Mouse (Mus musculus): Measurements from ENCODE around the gene Map3k6. TPM values are rescaled to one million over a fixed set of nuclear protein-coding genes. Genes with fewer than 3 reads are reported as not detected.

Map3k6 gene
- polyA plus RNA-seq, 1 experiment from 2014 or later = 2.6 TPM

DNA sequence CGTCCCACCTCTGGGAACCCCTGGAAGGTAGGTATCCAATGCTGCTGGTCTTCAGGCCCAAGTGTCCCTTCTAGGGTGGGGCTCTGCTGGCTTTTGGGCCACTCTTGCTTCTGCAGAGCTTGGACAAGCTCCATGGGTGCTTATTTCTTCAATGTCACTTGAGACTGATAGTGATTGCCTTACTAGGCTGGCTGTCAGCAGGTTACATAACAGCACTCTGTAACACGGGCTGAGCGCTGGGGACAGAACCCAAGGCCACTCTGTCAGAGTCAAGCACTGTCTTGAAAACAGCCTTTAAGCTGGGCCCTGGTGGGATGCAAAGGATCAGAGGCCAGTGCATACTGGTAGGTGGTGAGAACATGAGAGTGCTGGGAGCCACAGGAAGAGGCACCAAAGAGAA is 24.7 kb downstream of the Map3k6 start:
- no peaks in the 10 kb centered on the region for H3K4me1 ChIP-seq (ENCODE audit: control insufficient read depth, insufficient read depth, low read length)
- no peak overlapping the region for H3K4me3 ChIP-seq (ENCODE audit: low read depth, low read length)
- no peak overlapping the region for H3K4me2 ChIP-seq (ENCODE audit: low read depth, low read length)
- WGBS = 91% methylated on average over 3 of the region's 3 CpGs
- H3K9ac ChIP-seq (replicated peaks; ENCODE audit: low read depth, low read length) = no peak overlapping the region
- H3K27ac ChIP-seq (ENCODE audit: low read depth, low read length) = no peak overlapping the region
- peaks cover 38% of the 10 kb centered on the region for H3K36me3 ChIP-seq (ENCODE audit: control insufficient read depth, insufficient read depth, low read length)
- no peak for ATAC-seq (ENCODE audit: low read depth)
- H3K27me3 ChIP-seq (ENCODE audit: control insufficient read depth, insufficient read depth, low read length) = no peaks in the 10 kb centered on the region
- H3K9me3 ChIP-seq (ENCODE audit: control insufficient read depth, low read length) = no peaks in the 10 kb centered on the region

DNA sequence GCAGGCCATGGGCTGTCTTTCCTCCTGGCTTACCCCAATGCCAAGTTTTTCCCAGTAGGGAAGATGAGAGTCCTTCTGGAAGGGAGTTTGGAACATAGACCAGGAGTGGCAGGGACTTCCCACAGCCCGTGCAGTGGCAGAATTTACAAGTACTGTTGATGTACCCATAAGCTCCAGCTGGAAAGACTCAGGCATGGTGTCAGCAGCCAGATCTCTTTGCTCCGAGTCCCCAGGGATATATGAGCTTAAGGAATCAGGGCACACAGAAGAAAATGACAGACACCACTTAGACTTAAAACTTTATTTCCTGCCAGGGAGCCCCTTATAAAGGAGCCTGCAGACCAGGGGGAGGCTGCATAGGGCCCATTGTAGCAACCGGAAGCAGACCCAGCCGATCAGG is 25.1 kb downstream of the Map3k6 start:
- Histone ChIP-seq H3K27ac (ENCODE audit: low read depth, low read length) (no peak overlapping the region), H3K4me2 (ENCODE audit: low read depth, low read length) (no peak overlapping the region), H3K4me1 (ENCODE audit: control insufficient read depth, insufficient read depth, low read length) (no peaks in the 10 kb centered on the region), H3K9ac (replicated peaks; ENCODE audit: low read depth, low read length) (no peak overlapping the region), H3K36me3 (ENCODE audit: control insufficient read depth, insufficient read depth, low read length) (peaks cover 38% of the 10 kb centered on the region), H3K9me3 (ENCODE audit: control insufficient read depth, low read length) (no peaks in the 10 kb centered on the region), H3K4me3 (ENCODE audit: low read depth, low read length) (no peak overlapping the region), H3K27me3 (ENCODE audit: control insufficient read depth, insufficient read depth, low read length) (no peaks in the 10 kb centered on the region)
- 96% methylated on average over 4 of the region's 4 CpGs for WGBS
- no peak for ATAC-seq (ENCODE audit: low read depth)

DNA sequence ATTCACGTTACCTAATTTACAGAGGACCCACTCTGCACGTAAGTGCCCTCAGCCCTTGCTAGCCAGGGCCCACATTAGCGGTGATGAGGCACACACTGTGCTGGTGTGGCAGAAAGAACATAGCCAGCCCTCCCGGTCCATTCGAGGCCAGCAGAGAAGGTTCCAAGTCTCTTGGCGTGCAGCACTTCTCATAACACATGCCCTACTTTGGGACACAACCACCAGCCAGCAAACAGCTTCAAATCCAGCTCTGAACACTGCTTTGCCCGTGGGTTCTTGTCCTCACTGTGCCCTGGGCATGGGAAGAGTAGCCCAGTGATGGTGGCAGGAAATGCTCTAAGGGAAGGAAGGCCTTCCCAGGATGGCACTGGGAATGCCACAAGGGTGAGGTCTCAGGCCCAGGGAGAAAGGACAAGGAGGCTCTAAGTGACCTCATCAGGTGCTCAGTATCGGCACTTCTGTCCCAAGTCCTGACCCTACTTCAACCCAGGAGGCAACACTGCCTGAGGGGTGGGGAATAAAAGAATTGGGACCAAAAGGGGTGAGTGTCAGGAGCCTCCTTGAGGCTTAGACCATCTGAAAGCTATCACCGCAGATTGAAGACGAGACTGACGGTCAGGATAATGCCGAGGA is 25.7 kb downstream of the Map3k6 start:
- Histone ChIP-seq H3K9ac (replicated peaks; ENCODE audit: low read depth, low read length) (no peak overlapping the region), H3K4me1 (ENCODE audit: control insufficient read depth, insufficient read depth, low read length) (no peaks in the 10 kb centered on the region), H3K4me2 (ENCODE audit: low read depth, low read length) (no peak overlapping the region), H3K36me3 (ENCODE audit: control insufficient read depth, insufficient read depth, low read length) (peaks cover 38% of the 10 kb centered on the region), H3K4me3 (ENCODE audit: low read depth, low read length) (no peak overlapping the region), H3K9me3 (ENCODE audit: control insufficient read depth, low read length) (no peaks in the 10 kb centered on the region), H3K27ac (ENCODE audit: low read depth, low read length) (no peak overlapping the region), H3K27me3 (ENCODE audit: control insufficient read depth, insufficient read depth, low read length) (no peaks in the 10 kb centered on the region)
- ATAC-seq (ENCODE audit: low read depth) = no peak
- WGBS = 97% methylated on average over 12 of the region's 12 CpGs

DNA sequence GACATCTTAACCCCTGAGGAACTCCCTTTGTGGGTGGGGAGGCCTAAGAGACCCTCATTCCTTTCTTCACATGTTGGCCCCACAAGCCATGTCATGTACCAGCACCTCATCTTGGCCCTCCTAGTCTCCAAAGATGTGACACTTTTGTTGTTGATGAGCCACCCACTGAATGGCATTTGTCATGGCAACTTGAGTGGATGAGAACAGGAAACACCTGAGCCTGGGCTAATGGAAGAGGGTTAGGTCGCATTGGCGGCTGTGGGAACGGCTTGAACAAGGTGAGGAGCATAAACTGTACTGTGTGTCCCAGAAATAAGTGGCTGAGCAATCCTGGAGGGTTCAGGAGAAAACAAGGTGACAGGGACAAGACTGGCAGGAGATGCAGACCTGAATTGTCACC is 28.3 kb downstream of the Map3k6 start:
- no peak overlapping the region for H3K27ac ChIP-seq (ENCODE audit: low read depth, low read length)
- H3K27me3 ChIP-seq (ENCODE audit: control insufficient read depth, insufficient read depth, low read length) = no peaks in the 10 kb centered on the region
- no peaks in the 10 kb centered on the region for H3K4me1 ChIP-seq (ENCODE audit: control insufficient read depth, insufficient read depth, low read length)
- no peak overlapping the region for H3K9ac ChIP-seq (replicated peaks; ENCODE audit: low read depth, low read length)
- WGBS = 93% methylated on average over 3 of the region's 3 CpGs
- peaks cover 33% of the 10 kb centered on the region for H3K36me3 ChIP-seq (ENCODE audit: control insufficient read depth, insufficient read depth, low read length)
- H3K4me3 ChIP-seq (ENCODE audit: low read depth, low read length) = no peak overlapping the region
- no peak overlapping the region for H3K4me2 ChIP-seq (ENCODE audit: low read depth, low read length)
- H3K9me3 ChIP-seq (ENCODE audit: control insufficient read depth, low read length) = no peaks in the 10 kb centered on the region
- no peak for ATAC-seq (ENCODE audit: low read depth)

DNA sequence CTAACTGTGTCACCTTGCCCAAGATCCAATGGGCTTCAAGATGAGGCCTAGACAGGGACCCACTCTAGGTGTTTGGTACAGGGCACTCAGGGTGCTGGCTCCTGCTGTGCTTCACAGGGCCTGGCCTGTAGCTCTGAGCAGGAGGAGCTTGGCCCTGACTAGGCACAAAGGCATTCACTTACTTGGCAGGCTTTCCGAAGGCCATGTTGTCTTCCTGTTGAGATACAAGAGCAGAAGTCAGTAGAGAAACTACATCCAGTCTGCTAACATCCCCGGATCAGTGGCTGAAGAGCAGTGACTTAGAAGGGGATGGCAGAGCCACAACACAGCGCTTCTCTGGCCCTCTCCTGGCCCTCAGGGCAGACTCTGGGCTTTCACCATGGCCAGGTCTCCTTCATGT is 29.0 kb downstream of the Map3k6 start:
- Histone ChIP-seq H3K4me3 (ENCODE audit: low read depth, low read length) (no peak overlapping the region), H3K4me1 (ENCODE audit: control insufficient read depth, insufficient read depth, low read length) (no peaks in the 10 kb centered on the region), H3K9me3 (ENCODE audit: control insufficient read depth, low read length) (no peaks in the 10 kb centered on the region), H3K4me2 (ENCODE audit: low read depth, low read length) (no peak overlapping the region), H3K36me3 (ENCODE audit: control insufficient read depth, insufficient read depth, low read length) (peaks cover 33% of the 10 kb centered on the region), H3K27ac (ENCODE audit: low read depth, low read length) (no peak overlapping the region), H3K27me3 (ENCODE audit: control insufficient read depth, insufficient read depth, low read length) (no peaks in the 10 kb centered on the region), H3K9ac (replicated peaks; ENCODE audit: low read depth, low read length) (no peak overlapping the region)
- WGBS = 96% methylated on average over 3 of the region's 3 CpGs
- no peak for ATAC-seq (ENCODE audit: low read depth)

DNA sequence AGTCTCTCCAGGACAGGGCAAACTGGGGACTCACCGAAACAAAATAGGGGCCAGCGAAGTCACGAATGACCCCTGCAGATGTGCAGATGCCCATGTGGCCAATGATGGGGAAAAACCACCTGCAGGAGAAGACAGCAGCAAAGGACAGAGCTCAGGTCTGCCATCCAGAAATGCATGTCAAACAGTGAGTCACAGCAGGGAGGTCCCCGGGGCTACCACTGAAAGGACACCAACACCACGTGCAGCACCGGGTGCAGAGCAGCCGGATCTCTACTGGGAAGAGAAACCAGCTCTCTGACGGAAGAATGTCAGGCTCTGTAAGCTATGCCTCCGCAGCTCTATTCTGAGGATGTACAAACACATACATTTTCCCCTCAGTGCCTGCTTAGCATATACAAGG is 30.3 kb downstream of the Map3k6 start:
- H3K36me3 ChIP-seq (ENCODE audit: control insufficient read depth, insufficient read depth, low read length) = peaks cover 24% of the 10 kb centered on the region
- H3K27ac ChIP-seq (ENCODE audit: low read depth, low read length) = no peak overlapping the region
- WGBS = 88% methylated on average over 9 of the region's 9 CpGs
- H3K9ac ChIP-seq (replicated peaks; ENCODE audit: low read depth, low read length) = no peak overlapping the region
- H3K9me3 ChIP-seq (ENCODE audit: control insufficient read depth, low read length) = no peaks in the 10 kb centered on the region
- no peak for ATAC-seq (ENCODE audit: low read depth)
- no peak overlapping the region for H3K4me3 ChIP-seq (ENCODE audit: low read depth, low read length)
- H3K4me2 ChIP-seq (ENCODE audit: low read depth, low read length) = no peak overlapping the region
- no peaks in the 10 kb centered on the region for H3K27me3 ChIP-seq (ENCODE audit: control insufficient read depth, insufficient read depth, low read length)
- peaks cover 5% of the 10 kb centered on the region for H3K4me1 ChIP-seq (ENCODE audit: control insufficient read depth, insufficient read depth, low read length)

DNA sequence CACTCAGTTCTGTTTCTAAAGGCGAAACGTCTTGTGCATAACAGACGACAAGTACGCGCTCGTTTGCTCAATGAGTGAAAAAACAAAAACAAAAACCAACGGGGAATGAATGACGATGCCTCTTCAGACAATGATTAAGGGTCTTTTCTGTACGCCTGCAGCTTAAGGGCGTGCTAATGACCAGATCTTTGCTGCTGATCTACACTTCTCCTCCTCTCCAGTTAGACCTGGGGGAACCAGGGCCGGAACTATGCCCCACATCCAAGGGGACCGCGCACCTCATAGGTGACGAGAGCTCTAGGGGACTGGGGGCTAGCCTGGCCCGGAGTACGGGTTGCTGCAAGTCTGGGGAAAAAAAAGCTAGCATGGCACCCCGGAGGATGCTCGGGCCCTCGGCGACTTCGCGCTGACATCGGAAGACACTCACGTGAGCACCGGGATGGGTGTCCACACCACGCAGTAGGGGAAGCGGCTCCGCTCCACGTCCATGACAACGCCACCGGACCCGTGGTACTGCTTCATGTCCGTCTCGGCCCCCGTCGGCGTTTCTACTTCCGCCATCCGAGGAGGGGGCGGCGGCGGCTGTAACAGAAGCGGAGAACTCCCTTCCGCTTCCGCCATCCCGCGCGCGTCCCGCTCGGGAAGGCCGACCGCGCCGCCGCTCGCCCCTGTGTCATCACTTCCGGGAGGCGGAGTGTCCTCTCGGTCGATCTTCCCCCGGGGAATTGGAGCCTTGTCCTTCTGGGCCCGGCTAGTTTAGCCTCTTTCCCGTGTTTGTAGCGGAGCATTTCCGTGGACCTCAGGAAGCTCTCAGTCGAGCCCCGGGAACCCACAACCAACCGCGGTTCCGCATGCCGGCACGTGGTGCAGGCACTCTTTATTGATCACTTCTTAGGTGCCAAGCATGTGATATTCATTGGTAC is 36.7 kb downstream of the Map3k6 start, which contains the start of gene Tmem222:
TSS of gene Tmem222 (minus strand) at position 689 of the 923 bp plus-strand sequence.
- under 1% methylated on average over 73 of the region's 73 CpGs for WGBS
- H3K27me3 ChIP-seq (ENCODE audit: control insufficient read depth, insufficient read depth, low read length) = no peaks in the 10 kb centered on the region
- peak within 1 kb of the TSS; percentile 76 for H3K9ac ChIP-seq (replicated peaks; ENCODE audit: low read depth, low read length)
- peak within 1 kb of the TSS; percentile 91 for H3K27ac ChIP-seq (ENCODE audit: low read depth, low read length)
- H3K4me3 ChIP-seq (ENCODE audit: low read depth, low read length) = peak within 1 kb of the TSS; percentile 80
- ATAC-seq (ENCODE audit: low read depth) = peak; percentile 92
- no peaks in the 10 kb centered on the region for H3K36me3 ChIP-seq (ENCODE audit: control insufficient read depth, insufficient read depth, low read length)
- peaks cover 14% of the 10 kb centered on the region for H3K4me1 ChIP-seq (ENCODE audit: control insufficient read depth, insufficient read depth, low read length)
- peak within 1 kb of the TSS; percentile 41 for H3K4me2 ChIP-seq (ENCODE audit: low read depth, low read length)
- no peaks in the 10 kb centered on the region for H3K9me3 ChIP-seq (ENCODE audit: control insufficient read depth, low read length)

DNA sequence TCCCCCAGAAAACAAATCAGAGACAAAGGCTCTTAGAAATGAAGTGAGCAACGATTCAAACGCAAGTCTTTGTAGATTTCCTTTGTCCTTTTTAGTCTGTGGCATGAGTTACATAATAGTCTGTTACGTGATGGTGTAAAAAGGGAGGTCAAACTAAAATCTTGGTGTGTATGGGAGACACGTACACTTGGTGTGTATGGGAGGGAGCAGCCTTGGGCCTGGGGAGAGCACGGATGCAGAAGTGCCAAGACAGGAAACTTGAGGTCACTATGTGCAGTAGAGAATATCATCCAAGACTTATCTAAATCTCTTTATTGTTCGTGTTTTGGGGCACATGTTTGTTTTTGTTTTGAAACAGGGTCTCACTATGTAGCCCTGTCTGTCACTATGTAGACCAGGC is 37.4 kb downstream of the Map3k6 start:
- Histone ChIP-seq H3K36me3 (ENCODE audit: control insufficient read depth, insufficient read depth, low read length) (no peaks in the 10 kb centered on the region), H3K9ac (replicated peaks; ENCODE audit: low read depth, low read length) (peak overlapping the region; percentile 76; the same call in 1 of the 2 replicates), H3K27me3 (ENCODE audit: control insufficient read depth, insufficient read depth, low read length) (no peaks in the 10 kb centered on the region), H3K27ac (ENCODE audit: low read depth, low read length) (peak overlapping the region; percentile 91), H3K4me2 (ENCODE audit: low read depth, low read length) (peak overlapping the region; percentile 41), H3K4me1 (ENCODE audit: control insufficient read depth, insufficient read depth, low read length) (peaks cover 16% of the 10 kb centered on the region), H3K9me3 (ENCODE audit: control insufficient read depth, low read length) (no peaks in the 10 kb centered on the region), H3K4me3 (ENCODE audit: low read depth, low read length) (peak overlapping the region; percentile 80)
- 28% methylated on average over 6 of the region's 6 CpGs for WGBS
- ATAC-seq (ENCODE audit: low read depth) = 0 out of 2 replicates have a peak, but pooled peaks have one; percentile 28

DNA sequence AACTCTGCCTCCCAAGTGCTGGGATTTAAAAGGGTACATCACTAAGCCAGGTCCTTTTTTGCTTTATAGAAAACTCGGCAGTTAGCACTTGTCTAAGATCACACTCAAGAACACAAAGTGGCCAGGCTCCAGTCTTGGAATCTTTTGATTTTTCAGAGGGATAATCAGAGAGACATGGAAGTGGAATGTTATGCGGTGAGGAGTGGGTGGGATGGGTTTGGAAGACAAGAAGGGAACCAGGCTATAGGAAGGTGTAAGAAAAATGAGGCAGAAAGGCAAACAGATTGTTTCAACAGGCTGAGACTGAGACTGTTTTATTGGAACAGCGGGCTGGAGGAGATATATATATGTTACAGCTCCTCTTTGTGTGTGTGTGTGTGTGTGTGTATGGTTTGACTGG is 37.9 kb downstream of the Map3k6 start:
- H3K27ac ChIP-seq (ENCODE audit: low read depth, low read length) = peak overlapping the region; percentile 91; the same call in 1 of the 2 replicates

More for the DNA sequence above, 37.9 kb downstream of the Map3k6 start:
- H3K9me3 ChIP-seq (ENCODE audit: control insufficient read depth, low read length) = no peaks in the 10 kb centered on the region
- WGBS = 89% methylated on average over 3 of the region's 3 CpGs
- ATAC-seq (ENCODE audit: low read depth) = no peak
- H3K27me3 ChIP-seq (ENCODE audit: control insufficient read depth, insufficient read depth, low read length) = no peaks in the 10 kb centered on the region
- H3K9ac ChIP-seq (replicated peaks; ENCODE audit: low read depth, low read length) = no peak overlapping the region
- peaks cover 16% of the 10 kb centered on the region for H3K4me1 ChIP-seq (ENCODE audit: control insufficient read depth, insufficient read depth, low read length)
- no peak overlapping the region for H3K4me3 ChIP-seq (ENCODE audit: low read depth, low read length)
- no peak overlapping the region for H3K4me2 ChIP-seq (ENCODE audit: low read depth, low read length)
- no peaks in the 10 kb centered on the region for H3K36me3 ChIP-seq (ENCODE audit: control insufficient read depth, insufficient read depth, low read length)

Measured in neural tube, embryonic 14.5 days (tissue).